Mouse (Mus musculus) hematopoietic stem cell, adult 5-6 weeks (primary cell): ENCODE results near the gene Sh3tc1. TPM values are rescaled to one million over a fixed set of nuclear protein-coding genes. Genes with fewer than 3 reads are reported as not detected.

Experiments
- ATAC-seq, 2 experiments: fragments of 125-278 bp in 1 of 2; replicated peaks in 1 of 2; 2 replicates each; pipeline ENCODE4 v1.8.0; 2016 to 2017; ENCODE audit warnings: inconsistent platforms in 2 of 2, mild to moderate bottlenecking in 2 of 2, moderate number of reproducible peaks in 2 of 2, low read depth in 1 of 2, moderate TSS enrichment in 1 of 2; ENCODE audit not compliant: low FRiP score in 2 of 2, poor library complexity in 2 of 2, severe bottlenecking in 2 of 2, insufficient read depth in 1 of 2, low TSS enrichment in 1 of 2
- total RNA-seq: library from RNA; stranded (forward); fragments of 172-1452, 232-1000 nt; gene quantifications from 2 replicates; pipeline ENCODE4 v1.2.3, GENCODE M21; 2017

Sh3tc1 gene
- total RNA-seq, 1 experiment from 2014 or later = 1.9 TPM

DNA sequence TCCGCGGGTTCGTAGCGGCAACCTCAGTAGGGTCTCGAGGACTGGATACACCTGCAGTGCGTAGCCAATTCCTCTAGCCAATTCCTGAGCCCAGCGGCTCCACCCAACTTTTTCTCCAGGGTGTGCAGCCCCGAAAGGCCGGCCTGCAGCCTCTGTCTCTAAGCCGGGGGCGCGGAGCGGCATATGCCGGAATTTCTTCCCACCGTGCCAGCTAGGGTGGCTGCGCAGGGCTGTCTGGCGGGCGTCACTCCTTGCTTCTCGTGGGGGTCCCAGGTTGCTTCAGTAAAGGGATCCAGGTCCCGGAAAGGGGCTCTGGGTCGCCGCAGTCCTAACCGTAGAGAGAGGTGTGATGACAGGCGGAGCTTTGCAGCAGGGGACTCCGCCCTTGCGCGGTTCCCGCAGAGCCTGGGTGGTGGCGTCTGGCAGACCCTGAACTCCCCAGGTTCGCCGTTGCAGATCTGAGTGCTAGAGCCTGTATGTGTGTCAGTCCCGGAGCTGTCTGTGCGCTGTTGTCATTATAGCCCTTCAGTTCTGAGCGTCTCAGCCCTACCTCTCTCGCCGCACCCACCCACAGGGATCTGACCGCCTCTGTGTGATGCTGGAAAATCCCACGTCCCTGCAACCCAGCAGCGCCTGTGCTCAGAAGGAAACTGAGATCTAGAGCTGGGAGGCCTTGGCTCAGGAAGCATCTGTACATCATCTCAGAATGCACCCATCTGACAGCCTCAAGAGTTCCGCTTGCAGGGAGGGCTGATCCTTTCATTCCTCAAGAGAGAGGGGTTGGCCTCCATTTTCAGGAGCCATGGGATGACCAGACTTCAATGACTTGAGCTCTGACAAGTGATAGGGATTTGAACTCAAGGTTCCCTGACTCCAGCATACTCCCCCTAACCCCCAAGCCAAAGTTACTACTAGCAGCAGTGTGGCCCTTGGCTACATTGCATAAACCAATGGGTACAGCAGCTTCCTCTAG, 18.6 kb upstream of the Sh3tc1 start:
- ATAC-seq = 0 out of 4 replicates have a peak, but pooled peaks of 1 of the 2 experiments have one; percentile 10

DNA sequence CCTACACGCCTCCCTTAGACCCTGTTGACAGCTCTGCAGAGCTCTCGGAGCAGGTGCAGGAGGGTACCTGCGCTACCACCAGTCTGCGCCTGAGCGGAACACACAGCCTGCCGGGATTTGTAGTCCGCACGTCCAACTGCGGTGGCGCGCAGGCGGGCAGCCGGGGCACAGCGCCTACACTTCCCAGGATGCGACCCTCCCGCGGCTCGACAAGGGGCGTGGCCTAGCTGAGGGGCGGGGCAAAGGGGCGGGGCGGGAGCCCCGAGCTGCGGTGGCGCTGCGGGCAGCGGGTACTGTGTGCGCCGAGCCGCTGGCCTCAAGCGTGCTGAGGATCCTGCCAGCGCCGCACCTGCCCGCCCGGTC, 17.8 kb upstream of the Sh3tc1 start, which contains the start of gene Ablim2:
Gene Ablim2, plus strand, starts transcription at position 242 of the 363 bp plus-strand sequence.
- peak; percentile 93 to 94 for ATAC-seq

DNA sequence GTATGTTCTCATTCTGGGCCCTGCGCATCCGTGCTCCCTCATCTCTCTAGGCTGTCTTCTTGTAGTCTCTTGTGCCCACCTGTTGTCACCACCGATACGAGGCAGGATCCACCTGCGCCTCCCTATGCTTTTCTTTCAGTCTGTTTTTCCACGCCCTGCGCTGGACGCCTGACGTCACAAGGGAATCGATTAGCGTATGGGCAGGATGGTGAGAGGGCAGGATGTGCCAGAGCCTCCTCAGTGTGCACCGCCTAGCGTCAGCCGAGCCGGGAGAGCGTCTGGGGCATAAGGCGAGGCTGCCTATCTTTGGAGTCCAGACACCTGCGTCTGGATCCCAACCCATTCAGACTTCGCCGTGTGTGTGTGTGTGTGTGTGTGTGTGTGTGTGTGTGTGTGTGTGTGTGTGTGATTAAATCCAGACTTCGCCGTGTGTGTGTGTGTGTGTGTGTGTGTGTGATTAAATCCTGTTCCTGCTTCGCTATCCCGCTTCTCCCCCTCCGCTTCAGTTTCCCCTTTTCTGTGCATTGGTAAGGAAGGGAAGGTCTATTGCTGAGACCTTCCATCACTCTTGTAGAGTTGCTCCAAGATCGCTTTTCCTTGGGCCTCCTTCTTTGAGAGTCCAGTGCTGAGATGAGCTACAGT, 17.3 kb upstream of the Sh3tc1 start:
- ATAC-seq = peak; percentile 12 to 15; a peak in 2 of 4 replicates

DNA sequence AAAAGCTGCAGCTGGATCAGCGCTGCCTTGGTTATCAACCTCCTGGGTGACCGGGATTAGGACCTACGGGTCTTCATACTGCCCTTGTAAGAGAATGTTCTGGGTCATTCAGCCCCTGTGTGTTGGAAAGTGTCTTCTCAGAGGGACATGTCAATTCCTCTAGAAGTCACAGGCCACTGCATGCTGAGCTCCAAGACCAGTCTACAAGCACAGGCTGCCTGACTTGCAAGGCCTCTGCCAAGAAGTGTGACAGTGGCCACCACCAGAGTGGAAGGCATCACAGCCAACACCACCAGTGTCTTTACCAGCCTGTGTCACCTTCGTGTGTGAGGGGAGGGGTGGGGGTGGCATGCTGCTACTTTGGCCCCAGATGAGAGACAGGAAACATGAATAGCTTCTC, 16.2 kb upstream of the Sh3tc1 start:
- no peak for ATAC-seq

DNA sequence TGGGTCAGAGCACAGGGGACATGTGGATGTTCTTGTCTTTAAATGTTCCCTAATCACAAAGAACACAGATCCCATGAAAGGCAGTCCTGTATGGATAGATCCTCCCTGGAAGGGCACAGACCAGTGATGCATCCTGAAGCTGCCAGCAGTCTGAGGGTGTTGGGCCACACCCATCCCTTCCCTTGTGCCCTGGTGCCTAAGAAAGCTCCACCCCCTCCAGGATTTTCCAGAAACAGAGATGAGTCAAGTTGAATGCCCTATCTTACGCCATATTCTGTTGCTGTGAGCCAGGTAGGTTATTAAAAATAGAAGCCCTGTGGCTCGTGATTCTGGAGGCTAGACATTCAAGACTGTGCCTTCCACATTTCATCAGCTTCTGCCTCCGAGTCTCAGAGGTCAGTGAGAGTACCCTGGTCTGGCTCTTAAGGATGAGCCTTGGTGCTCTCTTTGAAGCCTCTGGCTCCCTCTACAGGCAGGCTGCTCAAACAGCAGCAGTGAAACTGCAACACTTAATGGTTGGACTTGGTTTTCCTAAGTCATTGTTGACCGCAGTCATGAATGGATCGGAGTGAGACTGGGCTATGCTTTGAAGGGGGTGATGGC, 15.4 kb upstream of the Sh3tc1 start:
- peak; percentile 30 to 34; a peak in 1 of 4 replicates for ATAC-seq

DNA sequence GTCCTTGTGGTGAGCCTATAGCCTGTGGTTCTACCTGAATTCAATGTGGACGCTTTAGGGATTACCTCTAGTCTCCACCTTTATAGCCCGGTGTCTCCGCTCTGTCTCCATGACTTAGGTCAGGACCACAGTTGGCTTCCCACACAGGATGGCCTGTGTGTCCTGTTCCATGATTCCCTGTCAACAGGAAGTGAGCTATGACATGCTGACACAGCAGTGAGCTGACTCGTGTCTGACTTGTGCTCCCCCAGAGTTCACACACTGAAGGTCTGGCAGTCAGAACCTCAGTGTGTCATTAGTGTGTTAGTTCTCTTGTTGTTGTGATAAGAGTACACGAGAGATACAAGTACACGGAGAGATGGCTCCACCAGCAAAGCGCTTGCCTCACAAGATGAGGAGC, 11.2 kb upstream of the Sh3tc1 start:
- no peak for ATAC-seq

DNA sequence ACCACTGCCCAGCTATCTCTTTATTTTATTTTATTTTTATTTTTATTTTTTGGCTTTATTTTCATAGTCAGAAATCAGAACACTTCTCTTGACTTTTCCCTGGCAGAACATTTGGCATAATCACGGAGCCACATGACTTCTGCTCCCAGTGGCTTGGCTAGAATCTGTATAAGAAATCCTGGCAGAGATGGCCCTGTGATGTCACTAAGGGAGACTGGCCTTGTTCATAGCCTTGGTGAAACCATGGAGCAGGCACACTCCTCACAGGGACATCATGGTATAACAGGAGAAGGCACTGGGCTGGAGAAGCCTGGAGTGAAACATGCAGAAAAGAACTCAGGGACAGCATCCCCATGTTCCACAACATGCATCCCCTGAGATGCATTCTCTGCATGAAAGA, 10.2 kb upstream of the Sh3tc1 start:
- no peak for ATAC-seq

DNA sequence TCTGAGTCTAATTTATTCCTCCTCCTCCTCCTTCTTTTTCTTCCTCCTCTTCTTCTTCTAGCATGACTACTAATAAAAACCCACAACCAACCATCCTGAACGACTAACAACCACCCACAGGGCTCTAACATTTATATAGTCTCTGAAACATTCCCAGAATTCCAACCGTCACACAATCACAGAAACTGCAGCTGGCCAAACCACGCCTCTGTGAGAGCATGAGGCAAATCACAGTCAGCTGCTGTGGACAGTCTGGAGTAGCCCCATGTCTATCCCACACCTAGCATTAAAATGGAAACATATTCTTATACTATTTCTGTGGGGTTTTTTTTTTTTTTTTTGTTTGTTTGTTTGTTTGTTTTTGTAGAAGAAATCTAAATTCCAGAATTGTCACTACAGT, 9.6 kb upstream of the Sh3tc1 start:
- ATAC-seq = no peak

DNA sequence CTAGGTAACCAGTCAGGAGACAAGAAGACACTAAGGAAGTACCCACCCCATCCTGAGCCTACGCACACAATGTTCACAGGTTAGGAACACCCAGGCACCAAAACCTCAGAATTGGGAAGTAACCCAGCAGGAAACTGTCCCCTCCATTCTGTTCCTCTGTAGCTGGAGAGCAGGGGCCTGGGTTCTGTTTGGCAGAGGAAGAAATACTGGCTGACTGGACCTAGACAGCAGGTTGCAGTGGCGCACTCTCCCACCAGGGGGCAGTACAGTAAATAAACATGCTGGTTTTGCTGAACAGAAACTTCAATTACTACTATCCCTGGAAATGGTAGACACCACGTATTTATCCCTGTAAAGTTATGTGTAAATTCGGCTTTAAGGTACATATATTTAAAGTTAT, 7.1 kb upstream of the Sh3tc1 start:
- ATAC-seq = peak; percentile 58 to 76

DNA sequence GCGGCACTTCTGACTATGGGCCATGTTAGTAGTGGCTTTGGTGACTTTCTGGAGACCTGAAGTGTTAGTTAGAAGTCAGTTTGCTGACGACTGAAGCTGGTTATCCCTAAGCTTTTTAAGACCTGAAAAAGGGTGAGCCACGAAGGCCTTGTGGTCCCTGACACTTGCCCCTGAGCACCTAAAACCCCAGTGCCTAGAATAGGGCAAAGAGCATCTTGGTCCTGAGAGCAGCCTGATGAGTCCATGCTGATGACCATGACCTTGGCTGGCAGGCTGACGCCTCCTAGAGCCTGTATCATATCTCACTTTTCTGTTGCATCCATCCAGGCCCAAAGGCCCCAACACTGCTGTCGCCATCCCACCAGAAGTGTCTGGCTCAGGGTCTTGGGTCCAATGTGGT, 5.6 kb upstream of the Sh3tc1 start:
- ATAC-seq = no peak

DNA sequence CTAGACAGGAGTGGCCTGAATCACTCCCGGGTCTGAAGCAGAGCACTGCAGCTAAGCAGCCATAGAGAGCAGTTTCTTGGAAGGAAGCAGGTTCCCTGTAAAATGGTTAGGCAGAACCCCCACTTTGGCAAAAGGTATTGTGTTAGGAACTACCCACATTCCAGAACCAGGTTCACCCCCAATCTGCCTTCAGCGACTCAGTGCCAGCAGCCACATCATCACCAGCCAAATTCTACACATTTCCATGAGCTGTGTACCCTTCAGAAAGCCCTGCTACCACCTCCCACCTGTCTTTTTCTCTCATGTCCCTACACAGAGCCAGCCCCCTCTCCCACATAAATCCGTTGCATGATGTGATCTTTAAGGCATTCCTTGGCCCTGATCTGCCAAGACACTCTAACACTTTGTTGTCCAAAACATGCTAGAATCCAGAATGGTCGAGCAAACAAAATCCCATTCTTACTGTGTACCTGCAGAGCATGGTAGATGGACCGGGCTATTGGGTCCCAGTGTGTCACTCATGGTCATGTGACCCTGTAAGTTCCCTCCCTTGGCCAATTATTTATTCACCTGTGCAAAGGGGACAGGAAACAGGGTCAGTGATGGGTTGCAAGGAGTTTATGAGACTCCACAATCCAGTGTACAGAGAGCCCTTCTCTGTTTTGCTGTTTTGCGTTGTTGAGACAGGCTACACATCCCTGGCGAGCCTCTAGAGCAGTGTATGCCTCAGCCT, 4.4 kb upstream of the Sh3tc1 start:
- no peak for ATAC-seq

DNA sequence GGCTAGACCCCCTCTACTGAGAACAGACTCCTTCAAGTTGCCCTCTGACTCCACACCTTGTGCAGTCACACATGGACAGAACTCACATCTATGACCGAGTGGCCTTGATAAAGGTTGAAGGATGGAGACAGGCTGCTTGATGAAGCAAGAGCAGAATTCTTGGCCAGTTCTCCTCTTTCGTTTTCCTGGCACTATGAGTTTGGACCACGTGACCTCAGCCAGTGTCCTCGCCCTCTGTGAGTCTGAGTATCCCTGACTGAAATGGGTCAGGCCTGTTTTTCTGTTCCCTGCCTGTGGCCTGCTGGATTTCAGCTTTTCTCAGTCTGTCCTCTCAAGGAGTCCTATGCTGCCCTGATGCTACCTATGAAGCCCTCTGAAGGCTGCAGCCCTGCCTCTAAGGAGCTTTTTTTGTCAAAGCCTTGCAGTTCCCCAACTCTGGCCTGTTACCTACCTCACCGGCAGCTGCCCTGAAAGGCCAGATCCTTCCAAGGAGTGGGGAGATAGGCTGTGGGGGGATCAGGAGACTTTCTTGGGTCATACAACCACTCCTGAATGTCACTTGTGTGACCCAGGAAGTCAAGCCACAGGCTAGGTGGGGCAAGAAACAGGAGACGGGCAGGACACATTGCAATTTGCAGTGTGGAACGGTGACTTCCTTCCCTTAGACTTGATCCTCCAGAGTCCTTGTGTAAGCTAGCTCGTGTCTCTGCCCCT, 3.6 kb upstream of the Sh3tc1 start:
- ATAC-seq = no peak

DNA sequence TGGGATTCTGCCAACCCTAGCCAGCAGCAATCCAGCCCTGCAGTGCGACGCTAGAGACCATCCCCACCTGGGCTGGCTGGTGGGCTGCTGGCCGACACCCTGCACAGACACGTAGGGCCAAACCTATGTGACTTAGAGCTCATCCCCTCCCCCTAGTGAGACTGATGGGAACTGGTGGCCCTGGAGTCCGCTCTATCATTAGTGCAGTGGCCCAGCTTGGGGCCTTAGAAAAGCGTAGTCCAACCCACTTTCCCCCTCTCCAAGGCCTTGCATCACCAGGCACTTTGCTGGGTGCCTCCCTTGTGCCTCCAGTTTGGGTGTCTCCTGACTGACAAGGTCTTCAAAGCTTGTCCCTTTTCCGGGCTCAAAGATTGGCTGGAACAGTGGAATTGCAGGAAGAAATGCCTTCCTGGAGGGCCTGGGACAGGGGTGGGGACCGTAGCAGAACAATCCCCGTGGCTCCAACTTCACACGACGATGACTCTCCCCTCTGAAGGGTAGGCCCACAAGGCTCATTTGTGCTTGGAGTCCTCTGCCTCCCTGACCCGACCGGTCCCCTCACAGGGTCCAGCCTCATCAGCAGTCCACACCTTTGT, 1.5 kb upstream of the Sh3tc1 start:
- ATAC-seq = no peak

DNA sequence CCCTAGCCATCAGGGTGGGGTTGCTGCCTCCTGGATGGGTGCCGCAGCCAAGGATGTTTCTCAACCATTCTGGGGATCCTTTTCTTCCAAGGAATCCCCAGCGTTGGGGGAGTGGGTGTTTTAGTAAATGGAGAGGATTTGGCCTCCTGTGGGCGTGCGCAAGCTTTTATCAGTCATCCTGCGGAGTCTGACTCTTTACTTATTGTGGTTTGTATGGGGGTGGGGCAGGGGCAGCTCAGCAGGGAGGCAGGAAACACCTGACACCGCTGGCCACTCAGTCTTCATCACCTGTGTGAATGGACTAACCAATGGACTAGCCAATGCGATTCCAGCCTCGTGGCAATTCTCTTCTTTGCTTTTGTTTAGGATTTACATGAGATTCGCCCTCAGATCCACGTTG, 929 bp upstream of the Sh3tc1 start:
- no peak for ATAC-seq

DNA sequence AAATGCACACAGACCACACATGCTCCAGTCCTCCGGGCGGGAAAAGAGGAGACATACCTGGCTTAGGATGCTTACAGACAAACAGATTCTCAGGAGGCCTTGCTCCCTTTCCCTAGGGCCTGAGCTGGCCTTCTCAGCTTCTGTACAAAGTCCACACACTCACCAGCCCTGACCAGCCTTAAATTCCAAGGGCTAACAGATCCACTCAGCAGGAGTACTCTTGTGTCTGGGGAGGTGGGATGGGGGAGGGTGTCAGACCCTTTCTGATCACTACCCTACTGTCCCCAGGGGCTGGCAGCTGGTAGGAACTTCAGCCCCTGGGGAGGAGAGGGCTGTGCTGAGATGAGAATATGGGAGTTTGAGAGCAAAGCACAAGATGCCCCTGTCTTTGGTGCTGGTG, 782 bp downstream of the Sh3tc1 start:
- ATAC-seq = no peak

DNA sequence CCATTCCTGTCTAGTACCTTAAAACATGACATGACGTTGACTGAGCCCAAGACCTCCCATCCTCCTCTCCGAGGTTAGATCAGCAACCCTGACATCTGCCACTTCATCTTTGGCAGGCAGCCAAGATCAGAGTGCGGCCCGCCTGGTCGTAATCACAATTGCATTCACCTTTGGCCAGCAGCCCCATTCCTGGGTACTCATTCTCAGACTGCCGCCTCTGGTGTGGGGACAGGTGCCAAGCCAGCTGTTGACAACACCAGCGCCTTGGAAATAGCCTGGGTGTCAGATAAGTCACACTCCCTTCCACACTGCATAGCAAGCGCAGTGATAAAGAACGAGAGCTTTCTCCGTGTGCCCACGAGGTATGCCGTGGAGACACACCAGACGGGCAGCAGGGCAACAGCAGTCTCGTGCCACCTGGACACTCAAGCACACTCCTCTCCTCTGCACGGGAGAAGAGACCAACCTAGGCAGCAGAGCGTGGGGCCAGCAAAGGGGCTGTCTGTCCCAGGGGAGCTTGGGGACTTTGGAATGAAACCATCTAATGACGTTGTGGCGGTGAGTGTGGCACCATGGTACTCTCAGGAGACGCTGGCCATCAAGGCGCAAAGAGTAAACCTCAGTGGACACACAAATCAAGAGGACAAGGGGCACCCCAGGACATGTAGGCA, 2.4 kb downstream of the Sh3tc1 start:
- ATAC-seq = no peak
